Mouse (Mus musculus) neural tube, embryonic 11.5 days (tissue): ENCODE results near the gene Gm10295. TPM values are rescaled to one million over a fixed set of nuclear protein-coding genes. Genes with fewer than 3 reads are reported as not detected.

Source experiments
- ATAC-seq: fragments of 200-750 bp; cut with Nextera tagmentation; 2 replicates; pipeline ENCODE4 v1.8.0; 2017; ENCODE audit warnings: moderate number of reproducible peaks, mild to moderate bottlenecking, moderate TSS enrichment, moderate library complexity; ENCODE audit not compliant: insufficient read depth, low FRiP score, low TSS enrichment
- DNase-seq: peaks from one replicate; pipeline ENCODE4 v3.0.0-alpha.2; 2015; ENCODE audit warnings: low spot score
- H3K27ac ChIP-seq: fragments of 300-500 bp; sonication (generic); 2 replicates; pipeline ENCODE4 v1.5.1; 2014; ENCODE audit warnings: low read depth, mild to moderate bottlenecking, low read length
- H3K27me3 ChIP-seq: fragments of 300-500 bp; sonication (generic); 2 replicates; pipeline ENCODE4 v1.6.1; 2014; ENCODE audit warnings: mild to moderate bottlenecking, low read length, mixed read lengths; ENCODE audit not compliant: control insufficient read depth, insufficient read depth
- H3K36me3 ChIP-seq: fragments of 300-500 bp; sonication (generic); 2 replicates; pipeline ENCODE4 v1.6.1; 2014; ENCODE audit warnings: mild to moderate bottlenecking, low read length, moderate library complexity, mixed read lengths; ENCODE audit not compliant: control insufficient read depth, insufficient read depth
- H3K4me1 ChIP-seq: fragments of 300-500 bp; sonication (generic); 2 replicates; pipeline ENCODE4 v1.6.1; 2014; ENCODE audit warnings: low read length, mixed read lengths; ENCODE audit not compliant: control insufficient read depth, insufficient read depth
- H3K4me2 ChIP-seq: fragments of 300-500 bp; sonication (generic); 2 replicates; pipeline ENCODE4 v1.6.1; 2014; ENCODE audit warnings: low read depth, mild to moderate bottlenecking, moderate library complexity
- H3K4me3 ChIP-seq: fragments of 300-500 bp; sonication (generic); 2 replicates; pipeline ENCODE4 v1.5.1; 2014; ENCODE audit warnings: low read depth, low read length
- H3K9ac ChIP-seq: fragments of 300-500 bp; sonication (generic); 2 replicates; pipeline ENCODE4 v1.6.1; 2014; ENCODE audit warnings: mild to moderate bottlenecking, low read length
- H3K9me3 ChIP-seq: fragments of 300-500 bp; sonication (generic); 2 replicates; pipeline ENCODE4 v1.6.1; 2016; ENCODE audit warnings: low read length; ENCODE audit not compliant: control insufficient read depth
- WGBS: fragments of 180-500 bp; shearing (Covaris S2); extraction: QIAGEN DNeasy Blood & Tissue Kit; methylation state at CpG from one replicate; pipeline ENCODE4 v1.1.7; 2014; 5-methylcytosine and 5-hydroxymethylcytosine counted together
- polyA plus RNA-seq: library from polyadenylated mRNA; unstranded; fragments of >200 nt; fragmentation: Nextera tagmentation; extraction: Ambion mirVana; gene quantifications from 2 replicates; pipeline ENCODE4 v1.2.1, GENCODE M21; 2014

The Gm10295 gene
- polyA plus RNA-seq, 1 experiment from 2014 or later: not detected

GRCm38 (mm10) chr7:71386050-71386449, 34.8 kb upstream of the Gm10295 start:
- no peaks in the 10 kb centered on the region for H3K27me3 ChIP-seq

GRCm38 (mm10) chr7:71384921-71385320, 33.6 kb upstream of the Gm10295 start:
- no peaks in the 10 kb centered on the region for H3K27me3 ChIP-seq
- H3K4me2 ChIP-seq: no peak overlapping the region
- H3K36me3 ChIP-seq: no peaks in the 10 kb centered on the region
- no peak overlapping the region for H3K9ac ChIP-seq
- H3K27ac ChIP-seq: peak overlapping the region; percentile 88; the same call in 1 of the 2 replicates
- DNase-seq: no peak
- peaks cover 23% of the 10 kb centered on the region for H3K4me1 ChIP-seq
- WGBS: 30% methylated on average over 7 of the region's 7 CpGs
- no peak for ATAC-seq
- H3K4me3 ChIP-seq: no peak overlapping the region
- H3K9me3 ChIP-seq: no peaks in the 10 kb centered on the region

More at GRCm38 (mm10) chr7:71386050-71386449, 34.8 kb upstream of the Gm10295 start:
- ATAC-seq: no peak
- WGBS: 37% methylated on average over 6 of the region's 6 CpGs
- Histone ChIP-seq H3K36me3 (no peaks in the 10 kb centered on the region), H3K4me3 (no peak overlapping the region), H3K27ac (no peak overlapping the region), H3K4me1 (peaks cover 15% of the 10 kb centered on the region), H3K4me2 (no peak overlapping the region), H3K9me3 (no peaks in the 10 kb centered on the region), H3K9ac (no peak overlapping the region)
- DNase-seq: no peak

- Histone ChIP-seq H3K27ac (peak overlapping the region; percentile 88), H3K4me3 (no peak overlapping the region), H3K9me3 (no peaks in the 10 kb centered on the region), H3K4me1 (peaks cover 23% of the 10 kb centered on the region), H3K9ac (0 out of 2 replicates have a peak overlapping the region, but pooled peaks have one; percentile 31), H3K36me3 (no peaks in the 10 kb centered on the region), H3K4me2 (0 out of 2 replicates have a peak overlapping the region, but pooled peaks have one; percentile 22), H3K27me3 (no peaks in the 10 kb centered on the region)
- peak; percentile 77 for DNase-seq
- 6% methylated on average over 20 of the region's 20 CpGs for WGBS
- ATAC-seq: peak; percentile 90
These were observed 32.3 kb upstream of the Gm10295 start for GRCm38 (mm10) chr7:71383341-71384130.

- no peak overlapping the region for H3K9ac ChIP-seq
- H3K27ac ChIP-seq: no peak overlapping the region
- H3K4me1 ChIP-seq: peaks cover 18% of the 10 kb centered on the region
- H3K4me3 ChIP-seq: no peak overlapping the region
- ATAC-seq (no peak), DNase-seq (no peak)
- no peaks in the 10 kb centered on the region for H3K36me3 ChIP-seq
- no peaks in the 10 kb centered on the region for H3K27me3 ChIP-seq
- H3K9me3 ChIP-seq: no peaks in the 10 kb centered on the region
- H3K4me2 ChIP-seq: no peak overlapping the region
- WGBS: 16% methylated on average over 18 of the region's 18 CpGs
These were observed 28.8 kb upstream of the Gm10295 start for GRCm38 (mm10) chr7:71379826-71380825.

GRCm38 (mm10) chr7:71378812-71379760, 27.8 kb upstream of the Gm10295 start:
- H3K36me3 ChIP-seq: no peaks in the 10 kb centered on the region
- H3K4me2 ChIP-seq: no peak overlapping the region
- ATAC-seq (no peak), DNase-seq (no peak)
- H3K9me3 ChIP-seq: no peaks in the 10 kb centered on the region
- peaks cover 9% of the 10 kb centered on the region; the same call in 1 of the 2 replicates for H3K4me1 ChIP-seq
- no peak overlapping the region for H3K27ac ChIP-seq
- no peak overlapping the region for H3K9ac ChIP-seq
- H3K4me3 ChIP-seq: no peak overlapping the region
- WGBS: 50% methylated on average over 18 of the region's 18 CpGs
- H3K27me3 ChIP-seq: no peaks in the 10 kb centered on the region

GRCm38 (mm10) chr7:71377983-71378382, 26.7 kb upstream of the Gm10295 start:
- no peak for DNase-seq
- peaks cover 9% of the 10 kb centered on the region; the same call in 1 of the 2 replicates for H3K4me1 ChIP-seq
- H3K4me3 ChIP-seq: no peak overlapping the region
- H3K36me3 ChIP-seq: no peaks in the 10 kb centered on the region
- H3K27ac ChIP-seq: no peak overlapping the region
- WGBS: 77% methylated on average over 6 of the region's 6 CpGs
- H3K27me3 ChIP-seq: no peaks in the 10 kb centered on the region
- H3K9ac ChIP-seq: no peak overlapping the region
- ATAC-seq: no peak
- H3K9me3 ChIP-seq: no peaks in the 10 kb centered on the region
- no peak overlapping the region for H3K4me2 ChIP-seq

GRCm38 (mm10) chr7:71374059-71374458, 22.8 kb upstream of the Gm10295 start:
- H3K4me1 ChIP-seq: no peaks in the 10 kb centered on the region
- DNase-seq (no peak), ATAC-seq (no peak)
- 51% methylated on average over 5 of the region's 5 CpGs for WGBS
- H3K4me3 ChIP-seq: no peak overlapping the region
- H3K36me3 ChIP-seq: no peaks in the 10 kb centered on the region
- no peak overlapping the region for H3K4me2 ChIP-seq
- no peak overlapping the region for H3K9ac ChIP-seq
- H3K9me3 ChIP-seq: no peaks in the 10 kb centered on the region
- H3K27me3 ChIP-seq: no peaks in the 10 kb centered on the region
- H3K27ac ChIP-seq: no peak overlapping the region

- 16% methylated on average over 2 of the region's 2 CpGs for WGBS
- ATAC-seq: no peak
- DNase-seq: no peak
- Histone ChIP-seq H3K9ac (no peak overlapping the region), H3K9me3 (no peaks in the 10 kb centered on the region), H3K4me3 (no peak overlapping the region), H3K4me2 (no peak overlapping the region), H3K36me3 (no peaks in the 10 kb centered on the region), H3K4me1 (no peaks in the 10 kb centered on the region), H3K27ac (no peak overlapping the region), H3K27me3 (no peaks in the 10 kb centered on the region)
These were observed 20.6 kb upstream of the Gm10295 start for GRCm38 (mm10) chr7:71371916-71372315.
